12 mouse cellular contexts compared by ENCODE assay signal in genomic region chr6:88409492-88409891, GRCm38 (mm10). TPM values are rescaled to one million over a fixed set of nuclear protein-coding genes. Genes with fewer than 3 reads are reported as not detected.
A peak's percentile ranks its signal among the peaks of the same experiment; 100 is the strongest.
DNase-seq lines count a peak whose midpoint lies in the region.
"Had no signal": no experiment of that assay in that cellular context is flagged by ENCODE, and none has a peak within 500 bp of the region (broad histone marks: within the 10 kb centered on the region; RNA-seq: fewer than 3 reads in every experiment).

No protein-coding gene starts in this region.

- H3K4me3 ChIP-seq in limb, embryonic 10.5 days, result no peak overlapping the region
- H3K4me3 ChIP-seq: liver, embryonic 12.5 days; stomach, embryonic 15.5 days had no signal

- H3K9me3 ChIP-seq in limb, embryonic 10.5 days (replicated peaks), result no peaks in the 10 kb centered on the region
- H3K9me3 ChIP-seq: liver, embryonic 12.5 days; stomach, embryonic 15.5 days had no signal

- peak; percentile 71 for DNase-seq in heart, adult 11 months
- no peak for DNase-seq in heart, postnatal 14 days
- peak; percentile 71 for DNase-seq in retina, postnatal 1 day
- DNase-seq in retina, embryonic 14.5 days (ENCODE audit: low spot score), result no peak
- no peak for DNase-seq in limb, embryonic 10.5 days (ENCODE audit: low spot score)
- DNase-seq in lung, adult 18-20 months, result no peak
- no peak for DNase-seq in cerebellum, adult 11 months
- DNase-seq in thymus, postnatal 36 days, result no peak
- DNase-seq: kidney, adult 8-10 months; right cerebral cortex, postnatal 4 days had no signal

- H3K27ac ChIP-seq in limb, embryonic 10.5 days, result peak overlapping the region; percentile 73
- H3K27ac ChIP-seq: liver, embryonic 12.5 days; stomach, embryonic 15.5 days had no signal

- 68% methylated on average over 5 of the region's 5 CpGs for WGBS in limb, embryonic 10.5 days

- H3K27me3 ChIP-seq in limb, embryonic 10.5 days (ENCODE audit: low read depth, poor library complexity, severe bottlenecking), result no peaks in the 10 kb centered on the region
- H3K27me3 ChIP-seq: liver, embryonic 12.5 days; stomach, embryonic 15.5 days had no signal

- peaks cover 17% of the 10 kb centered on the region for H3K4me1 ChIP-seq in limb, embryonic 10.5 days
- H3K4me1 ChIP-seq: stomach, embryonic 15.5 days had no signal

- intact Hi-C loops in heart, postnatal 14 days (cut with DNase I), result no loop called here

- no peaks in the 10 kb centered on the region for H3K36me3 ChIP-seq in limb, embryonic 10.5 days
- H3K36me3 ChIP-seq: liver, embryonic 12.5 days; stomach, embryonic 15.5 days had no signal

RNA-seq across cellular contexts. Expression of gene Eefsec, which starts 36.8 kb away (rescaled TPM):
- 1 to 10 TPM; 9.0 to 9.5 TPM for total RNA-seq in heart, postnatal 14 days (2021)
- polyA plus RNA-seq in limb, embryonic 10.5 days (2016; fragmentation: Nextera tagmentation; extraction: Ambion mirVana), result 41.4 and 44.2 TPM in 2 replicates

RNA-seq across cellular contexts. Expression of gene Ruvbl1, which starts 55.7 kb away (rescaled TPM):
- 10 to 100 TPM; 18.7 to 18.9 TPM for total RNA-seq in heart, postnatal 14 days (2021)
- 235 and 258 TPM in 2 replicates for polyA plus RNA-seq in limb, embryonic 10.5 days (2016; fragmentation: Nextera tagmentation; extraction: Ambion mirVana)

Comparison
In these comparisons a context has a peak if more than half of its experiments do, and no peak if none do; other contexts are left out.
1. DNase-seq: peak in heart, adult 11 months (single experiment) and retina, postnatal 1 day (single experiment); none in heart, postnatal 14 days (0 of 2), retina, embryonic 14.5 days (single experiment), limb, embryonic 10.5 days (single experiment), lung, adult 18-20 months (0 of 2), cerebellum, adult 11 months (single experiment) and thymus, postnatal 36 days (0 of 2).